Mouse (Mus musculus) lung, postnatal 25 days (tissue): ENCODE measurements around the gene Ybx1.
"Not testable (repeated sequence)": the region's sequence is repeated elsewhere in the genome, so short reads cannot be mapped to it uniquely, and the experiment has no call there.

Source experiments
- DNase-seq: peaks from one replicate; pipeline ENCODE4 v3.0.0; 2022; ENCODE audit warnings: low spot score

Ybx1 gene

DNA sequence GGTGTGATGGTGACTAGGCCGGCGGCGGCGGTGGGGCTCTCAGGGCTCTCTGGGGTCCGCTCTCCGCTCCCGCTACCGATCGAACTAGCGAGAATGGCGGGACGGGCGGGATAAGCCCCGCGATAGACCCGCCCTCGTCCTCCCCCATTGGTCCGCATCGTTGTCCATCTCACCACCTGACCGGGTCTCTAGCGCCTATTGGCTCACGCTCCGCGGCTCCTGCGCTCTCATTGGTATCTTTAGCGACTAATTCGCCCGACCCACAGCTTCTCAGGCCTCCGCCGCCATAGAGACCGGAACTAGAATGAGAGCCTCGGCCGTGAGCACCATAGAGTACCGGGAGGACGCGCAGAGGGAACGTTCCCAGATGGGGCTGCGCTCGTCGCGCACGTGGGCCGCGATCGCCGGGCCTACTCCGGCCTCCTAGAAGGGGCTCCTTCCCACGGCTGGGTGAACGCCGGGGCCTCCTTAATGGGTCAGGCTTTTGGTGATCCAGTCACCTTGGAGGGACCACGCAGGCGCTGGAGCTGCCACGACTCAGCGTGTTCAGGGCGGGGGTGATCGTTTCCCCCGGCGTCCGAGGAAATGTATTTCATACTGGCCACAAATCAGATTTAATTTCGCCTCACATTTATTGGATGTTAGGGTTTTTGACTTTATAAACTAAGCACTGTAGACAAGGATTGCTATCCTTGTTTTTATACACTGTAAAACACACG, at the start of gene Ybx1:
Gene Ybx1, minus strand, starts transcription at position 190 of the 719 bp plus-strand sequence.
- DNase-seq: peak; percentile 99

DNA sequence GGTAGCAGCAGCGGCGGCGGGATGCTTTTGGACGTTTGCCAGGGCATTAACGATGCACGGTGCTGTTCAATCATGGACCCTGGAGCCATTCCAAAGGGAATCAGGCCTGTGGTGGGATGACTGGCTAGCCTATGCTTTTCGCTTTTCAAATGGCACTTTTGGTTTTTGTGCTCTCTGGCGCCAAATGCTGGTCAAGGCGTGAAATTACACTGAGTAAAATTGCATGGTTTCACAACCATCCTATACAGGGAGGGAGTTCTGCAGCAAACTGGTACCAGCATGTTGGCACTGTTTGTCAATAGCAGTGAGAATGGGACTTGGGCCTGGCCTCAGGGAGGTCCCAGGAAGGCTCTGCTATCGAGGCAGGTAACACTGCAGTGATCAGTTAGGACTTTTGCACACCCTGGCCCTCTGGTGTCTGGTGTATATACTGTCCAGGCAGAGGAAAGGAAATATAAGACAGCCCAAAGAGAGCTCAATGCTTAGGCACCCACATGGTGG, 44.5 kb upstream of the Ybx1 start:
- peak; percentile 25 for DNase-seq

GRCm38 (mm10) chr4:119338422-119338821, 44.0 kb upstream of the Ybx1 start:
- no peak for DNase-seq

GRCm38 (mm10) chr4:119333487-119333886, 39.1 kb upstream of the Ybx1 start:
- DNase-seq: no peak

DNA sequence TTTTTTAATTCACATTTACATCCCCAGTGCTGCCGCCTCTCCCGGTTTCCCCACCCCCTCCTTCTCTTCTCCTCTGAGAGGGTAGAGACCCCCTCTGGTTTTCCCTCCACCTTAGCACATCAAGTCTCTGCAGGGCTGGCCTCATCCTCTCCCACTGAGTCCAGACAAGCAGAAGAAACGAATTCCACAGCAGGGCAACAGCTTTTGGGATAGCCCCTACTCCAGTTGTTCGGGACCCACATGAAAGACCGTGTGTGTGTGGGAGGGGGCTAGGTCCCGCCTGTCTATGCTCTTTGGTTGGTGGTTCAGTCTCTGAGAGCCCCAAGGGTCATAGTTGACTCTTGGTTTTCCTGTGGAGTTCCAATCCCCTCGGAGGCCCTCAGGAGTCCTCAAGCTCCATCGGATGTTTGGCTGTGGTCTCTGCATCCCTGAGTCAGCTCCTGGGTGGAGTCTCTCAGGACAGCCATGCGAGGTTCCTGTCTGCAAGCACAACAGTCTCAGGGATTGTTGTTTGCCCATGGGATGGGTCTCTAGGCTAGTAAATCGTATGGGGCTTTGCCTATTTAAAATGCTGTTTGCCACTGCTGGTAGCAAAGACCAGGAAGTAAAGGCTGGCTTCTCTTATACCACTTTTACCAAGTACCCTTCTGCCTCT, 26.6 kb upstream of the Ybx1 start:
- DNase-seq: no peak

GRCm38 (mm10) chr4:119320131-119320830, 25.9 kb upstream of the Ybx1 start, which contains the start of gene Ppih:
Gene Ppih (minus strand): TSS chr4:119320546.
- peak; percentile 96 for DNase-seq

- DNase-seq: no peak
These were observed 19.4 kb upstream of the Ybx1 start for GRCm38 (mm10) chr4:119313756-119314155.

- no peak for DNase-seq
These were observed 11.0 kb upstream of the Ybx1 start for GRCm38 (mm10) chr4:119305418-119305817.

GRCm38 (mm10) chr4:119303291-119303690, 8.9 kb upstream of the Ybx1 start:
- DNase-seq: no peak

GRCm38 (mm10) chr4:119301777-119302176, 7.4 kb upstream of the Ybx1 start:
- DNase-seq: no peak

GRCm38 (mm10) chr4:119300761-119301160, 6.4 kb upstream of the Ybx1 start:
- no peak for DNase-seq

DNA sequence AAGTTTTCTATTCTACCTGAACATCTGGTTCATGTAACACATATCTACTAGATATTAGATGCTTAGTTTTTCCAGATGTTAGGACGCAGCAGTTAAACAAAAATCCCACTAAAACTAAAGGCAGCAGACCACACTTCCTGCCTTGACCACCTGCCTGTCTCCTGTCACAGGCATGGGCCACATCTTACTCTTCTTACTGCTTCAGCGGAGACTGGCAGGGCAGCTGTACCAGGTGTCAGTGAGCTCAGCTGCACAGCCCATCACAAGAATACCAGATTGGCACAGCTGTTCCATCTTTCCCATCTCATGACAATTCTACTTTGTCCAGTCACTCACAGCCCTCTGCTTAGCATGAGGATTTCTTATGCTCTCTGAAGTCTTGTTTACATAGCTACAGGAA, 3.0 kb upstream of the Ybx1 start:
- DNase-seq: no peak

GRCm38 (mm10) chr4:119295134-119295453, 690 bp upstream of the Ybx1 start:
- no peak for DNase-seq

DNA sequence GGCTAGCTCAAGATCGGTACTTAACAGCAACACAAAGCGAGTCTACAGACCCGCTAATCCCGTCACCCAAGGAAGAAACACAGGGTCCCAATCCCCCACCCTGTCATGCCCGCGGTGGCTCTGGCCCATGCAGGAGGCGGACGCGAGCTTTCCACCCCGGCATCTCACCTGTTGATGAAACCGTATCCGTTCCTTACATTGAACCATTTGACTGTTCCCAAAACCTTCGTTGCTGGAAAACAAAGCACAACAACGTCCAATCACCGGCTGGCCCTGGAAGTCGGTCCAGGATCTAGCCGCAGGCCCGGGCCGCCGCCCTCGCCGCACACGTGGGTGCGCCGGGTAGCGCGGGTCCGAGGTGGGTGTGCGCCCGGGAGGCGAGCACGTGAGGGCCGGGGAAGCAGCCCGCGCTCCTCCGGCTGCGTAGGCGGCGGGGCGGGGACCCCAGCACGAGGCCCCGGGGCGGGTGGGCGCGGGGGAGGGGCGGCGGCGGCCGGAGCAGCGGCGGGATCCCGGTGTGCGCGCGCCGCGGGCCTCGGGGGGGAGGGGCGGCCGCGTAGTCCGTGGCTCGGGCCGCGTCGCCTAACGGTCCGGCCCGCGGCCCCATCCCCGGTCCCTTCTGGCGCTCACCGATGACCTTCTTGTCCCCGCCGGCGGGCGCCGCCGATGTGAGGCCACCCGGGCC, 688 bp downstream of the Ybx1 start:
- DNase-seq: no peak

GRCm38 (mm10) chr4:119292771-119293573, 1.4 kb downstream of the Ybx1 start:
- DNase-seq: peak; percentile 28

DNA sequence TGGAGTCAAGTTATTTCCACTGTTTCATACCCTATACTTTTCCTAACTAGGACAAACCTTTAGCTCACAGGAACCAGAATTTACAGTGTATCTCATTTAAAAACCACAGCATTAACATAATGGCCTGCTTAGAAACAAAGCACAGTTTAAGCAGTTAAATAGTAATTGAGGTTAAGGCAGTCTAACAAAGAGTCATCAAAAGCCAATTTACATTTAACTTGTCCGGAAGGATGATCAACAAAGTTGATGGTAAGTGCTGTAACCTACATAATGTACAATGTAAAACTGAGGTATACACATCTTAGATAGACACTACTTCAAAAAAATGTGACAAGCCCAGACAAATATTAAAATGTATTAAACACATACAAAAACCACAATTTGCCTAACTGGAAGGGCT, 2.5 kb downstream of the Ybx1 start:
- no peak for DNase-seq

GRCm38 (mm10) chr4:119285336-119285735, 9.1 kb downstream of the Ybx1 start:
- no peak for DNase-seq

- DNase-seq: no peak
These were observed 9.5 kb downstream of the Ybx1 start for GRCm38 (mm10) chr4:119284861-119285260.

DNA sequence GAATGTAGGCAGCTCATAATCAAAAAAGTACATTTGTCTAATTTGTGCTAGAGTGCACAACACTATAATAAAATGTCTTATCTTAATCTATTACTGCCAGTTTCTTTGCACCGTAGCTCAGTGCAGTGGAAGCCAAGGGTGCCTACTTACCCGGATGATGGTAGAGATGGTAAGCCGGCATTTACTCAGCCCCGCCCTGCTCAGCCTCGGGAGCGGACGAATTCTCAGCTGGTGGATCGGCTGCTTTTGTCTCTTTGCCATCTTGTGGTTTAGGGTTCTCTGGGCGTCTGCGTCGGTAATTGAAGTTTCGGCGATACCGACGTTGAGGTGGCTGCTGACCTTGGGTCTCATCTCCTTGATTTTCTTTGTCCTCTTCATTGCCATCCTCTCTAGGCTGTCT, 15.6 kb downstream of the Ybx1 start:
- not testable (repeated sequence) for DNase-seq

DNA sequence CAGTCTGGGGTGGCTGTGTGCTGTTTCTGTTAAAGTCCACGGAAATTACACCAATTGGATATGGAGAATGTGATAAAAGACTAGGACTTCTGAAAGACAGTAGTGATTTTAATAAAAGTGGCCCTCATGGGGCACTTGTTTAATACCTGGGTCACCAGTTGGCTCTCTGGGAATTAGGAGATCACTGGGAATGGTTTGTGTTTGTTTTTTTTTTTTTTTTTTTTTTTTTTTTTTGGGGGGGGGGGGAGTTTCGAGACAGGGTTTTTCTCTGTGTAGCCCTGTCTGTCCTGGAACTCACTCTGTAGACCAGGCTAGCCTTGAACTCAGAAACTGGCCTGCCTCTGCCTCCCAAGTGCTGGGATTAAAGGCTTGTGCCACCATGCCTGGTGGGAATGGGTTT, 18.7 kb downstream of the Ybx1 start:
- no peak for DNase-seq

GRCm38 (mm10) chr4:119275226-119275625, 19.2 kb downstream of the Ybx1 start:
- peak; percentile 79 for DNase-seq

DNA sequence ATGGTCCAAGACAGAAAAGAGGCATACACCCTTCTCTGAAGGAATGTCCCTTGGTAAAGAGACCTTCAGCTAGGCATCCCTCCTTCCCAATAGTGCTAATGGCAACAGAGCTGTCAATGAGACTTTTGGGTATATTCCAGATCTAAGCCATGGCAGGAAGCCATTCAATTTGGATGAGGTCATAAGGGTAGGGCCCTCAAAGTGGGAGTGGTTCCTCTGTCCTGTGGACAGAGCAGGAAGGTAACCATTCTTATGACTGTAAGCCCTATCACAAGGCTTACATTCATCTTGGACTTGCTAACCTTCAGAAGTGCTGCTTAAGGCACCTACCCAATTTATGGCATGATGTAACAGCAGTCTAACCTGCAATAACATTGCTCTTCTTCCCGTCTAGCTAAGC, 19.8 kb downstream of the Ybx1 start:
- DNase-seq: peak; percentile 88
